Mouse (Mus musculus) spleen, adult 2 months (tissue): Measurements from ENCODE around the gene Fam198a.

Experiments
- CTCF ChIP-seq: fragments of 200-500 bp; IDR thresholded peaks from 2 replicates; pipeline ENCODE4 v1.5.1; 2011; ENCODE audit warnings: mild to moderate bottlenecking, inconsistent platforms; ENCODE audit not compliant: insufficient read depth, insufficient read length, insufficient replicate concordance; ENCODE audit errors: extremely low read depth
- POLR2A ChIP-seq: fragments of 200-500 bp; IDR thresholded peaks from 2 replicates; pipeline ENCODE4 v1.6.1; 2011; ENCODE audit warnings: low read depth, low read length, inconsistent platforms

- TF ChIP-seq POLR2A (no peak), CTCF (peak; percentile 23; the same call in 1 of the 2 replicates)
Measured at GRCm38 (mm10) chr9:122013629-122014028, 62.8 kb downstream of the Fam198a start.
